Mouse (Mus musculus) spleen, embryonic (tissue): ENCODE data around the gene Arl5c.

Experiments
- CTCF ChIA-PET: fragments of 350-600 bp; sonication (Branson Sonifier 250); formaldehyde crosslinking; loops from one replicate; lab custom pipeline; 2022; lab: Charles Lee

Arl5c gene

DNA sequence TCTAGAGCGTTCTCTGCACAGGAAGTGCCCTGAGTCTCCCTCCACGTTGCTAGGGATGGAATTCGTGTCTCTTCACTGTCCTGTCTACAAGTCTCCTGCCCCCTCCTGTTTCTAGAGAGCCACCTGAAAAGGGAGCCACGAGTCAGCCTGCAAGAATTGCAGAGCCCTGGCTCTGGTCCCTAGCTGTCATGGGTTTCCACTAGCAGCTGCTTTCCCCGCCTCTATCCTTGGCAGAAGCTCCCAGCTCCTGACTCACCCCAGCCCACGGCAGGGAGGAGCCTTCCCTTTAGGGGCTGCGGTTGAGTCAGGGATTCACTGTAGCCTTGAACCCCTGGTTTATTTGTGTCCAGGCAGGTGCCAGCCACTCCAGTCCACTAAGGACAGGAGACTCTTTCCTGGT, 24.7 kb downstream of the Arl5c start:
- CTCF ChIA-PET: no interaction called here

DNA sequence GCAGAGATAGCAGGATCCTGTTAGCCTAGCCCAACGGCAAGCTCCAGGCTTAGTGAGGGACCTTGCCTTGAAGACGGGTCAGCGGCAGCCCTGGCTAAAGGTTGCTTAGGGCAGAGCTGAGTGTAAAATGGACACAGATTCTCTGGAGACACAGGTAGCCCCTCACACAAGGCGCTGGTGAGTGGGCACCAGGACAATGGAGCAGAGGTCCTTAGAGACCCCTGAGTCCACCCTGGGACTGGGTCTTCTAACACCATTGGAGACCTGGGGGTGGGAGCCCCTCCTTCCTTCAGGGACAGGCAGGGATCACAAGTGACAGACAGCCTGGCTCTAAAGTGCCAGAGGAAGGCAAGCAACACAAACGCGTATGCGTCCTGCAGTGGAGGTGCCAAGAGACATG, 25.2 kb downstream of the Arl5c start:
- CTCF ChIA-PET: interaction anchor here (0.6 to 0.7 kb wide), 2 partner anchors 61 to 82 kb away, joined by 3 to 4 read pairs; partner anchors contain the start of gene Stac2

DNA sequence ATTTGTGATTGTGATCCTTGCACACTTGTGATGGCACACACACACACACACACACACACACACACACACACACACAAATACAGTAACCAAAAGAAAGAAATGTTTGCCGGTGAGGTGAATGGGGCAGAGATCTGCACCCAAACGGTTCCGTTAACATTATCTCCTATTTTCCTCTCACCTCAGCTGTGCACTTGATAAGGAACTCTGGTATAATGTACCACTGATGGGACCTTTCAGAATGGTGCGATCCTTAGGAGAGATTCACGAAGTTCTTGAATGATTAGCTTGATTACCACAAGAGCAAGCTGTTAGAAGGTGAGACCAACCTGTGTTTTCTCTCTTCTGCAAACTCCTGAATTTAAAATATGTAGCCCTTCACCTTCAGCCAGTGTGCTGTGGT, 27.6 kb downstream of the Arl5c start:
- CTCF ChIA-PET: interaction anchor here (0.7 kb wide), 1 partner anchor 1093 kb away, joined by 3 read pairs; no protein-coding TSS in a partner anchor

DNA sequence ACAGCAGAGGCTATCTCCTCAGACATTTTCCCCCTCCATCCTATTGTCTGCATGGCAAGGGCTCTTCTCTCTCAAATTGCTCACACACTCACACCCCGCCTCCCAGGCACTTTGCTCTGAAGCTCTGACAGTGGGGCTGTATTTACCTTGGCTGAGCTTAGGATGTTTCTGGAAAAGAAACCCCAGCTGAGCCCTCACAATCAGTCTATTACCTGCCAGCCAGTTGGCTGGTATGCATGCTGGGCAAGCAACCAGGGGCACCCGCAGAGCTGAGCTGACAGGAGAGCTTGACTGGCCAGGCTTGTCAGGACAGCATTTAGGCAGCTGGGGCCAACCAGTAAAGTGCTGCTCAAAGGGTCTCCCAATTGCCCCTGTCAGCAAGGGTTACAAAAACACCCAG, 28.9 kb downstream of the Arl5c start:
- CTCF ChIA-PET: no interaction called here

DNA sequence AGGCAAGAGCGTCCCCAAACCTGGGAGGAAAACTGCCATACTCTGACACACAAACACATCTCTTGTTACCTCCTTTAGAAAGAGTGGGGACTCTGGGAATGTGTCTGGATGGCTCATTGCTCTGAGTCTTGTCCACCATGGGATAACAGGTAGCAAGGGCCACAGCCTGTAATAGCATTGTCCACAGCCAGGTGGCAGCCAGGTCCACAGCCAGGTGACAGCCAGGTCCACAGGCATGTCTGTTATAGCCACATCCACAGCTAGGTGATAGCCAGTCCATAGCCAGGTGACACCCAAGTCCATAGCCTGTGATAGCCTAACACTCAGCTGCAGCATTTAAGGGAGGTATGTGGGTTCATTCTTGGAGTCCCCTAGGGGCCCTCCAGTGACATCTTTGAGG, 35.1 kb downstream of the Arl5c start:
- CTCF ChIA-PET: interaction anchor here (0.8 kb wide), 1 partner anchor 19 kb away, joined by 3 read pairs; no protein-coding TSS in a partner anchor

DNA sequence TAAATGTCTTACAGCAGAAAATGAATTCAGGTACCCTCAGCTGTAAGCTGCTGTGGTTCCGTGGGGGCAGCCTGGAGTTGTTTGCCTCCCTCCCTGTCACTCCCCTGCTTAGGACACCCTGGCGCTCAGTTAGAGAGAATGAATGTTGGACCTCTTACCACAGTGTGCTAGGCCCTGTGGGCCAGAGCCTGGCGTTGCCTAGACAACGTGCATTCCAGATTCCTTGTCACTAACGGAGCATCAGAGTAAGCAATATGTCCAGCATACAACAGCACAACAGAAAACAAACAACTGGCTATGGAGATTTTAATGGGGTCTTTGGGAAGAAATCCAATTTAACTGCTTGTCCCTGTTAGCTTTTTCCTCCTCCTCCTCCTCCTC, 36.7 kb downstream of the Arl5c start:
- CTCF ChIA-PET: no interaction called here

DNA sequence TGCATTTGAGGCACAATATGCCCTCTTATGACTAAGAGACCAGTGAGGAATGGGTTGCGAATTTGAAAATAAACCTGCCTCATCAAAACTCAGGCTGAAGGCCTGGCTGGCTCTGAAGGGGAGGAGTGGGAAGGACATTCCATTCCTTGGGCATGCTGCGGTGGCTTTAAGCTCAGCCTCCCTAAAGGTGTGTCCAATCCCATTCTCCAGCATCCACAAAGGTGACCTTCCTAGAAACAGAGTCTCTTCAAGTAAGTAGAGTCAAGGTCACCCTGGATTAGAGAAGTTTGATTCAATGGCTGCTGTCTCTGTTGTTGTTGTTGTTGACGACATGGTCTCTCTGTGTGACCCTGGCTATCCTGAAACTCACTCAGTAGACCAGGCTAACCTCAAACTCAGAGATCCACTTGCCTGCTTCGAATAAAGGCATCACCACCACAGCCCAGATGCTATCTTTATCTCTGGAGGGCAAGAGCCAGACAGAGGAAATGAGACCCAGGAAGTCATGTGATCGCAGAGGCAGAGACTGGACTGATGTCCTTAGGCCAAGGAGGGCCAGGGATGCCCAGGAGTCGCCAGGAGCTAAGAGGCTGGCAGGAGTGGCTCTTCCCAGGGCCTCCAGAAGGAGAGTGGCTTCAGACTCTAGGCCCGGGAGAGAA, 37.2 kb downstream of the Arl5c start:
- CTCF ChIA-PET: no interaction called here

DNA sequence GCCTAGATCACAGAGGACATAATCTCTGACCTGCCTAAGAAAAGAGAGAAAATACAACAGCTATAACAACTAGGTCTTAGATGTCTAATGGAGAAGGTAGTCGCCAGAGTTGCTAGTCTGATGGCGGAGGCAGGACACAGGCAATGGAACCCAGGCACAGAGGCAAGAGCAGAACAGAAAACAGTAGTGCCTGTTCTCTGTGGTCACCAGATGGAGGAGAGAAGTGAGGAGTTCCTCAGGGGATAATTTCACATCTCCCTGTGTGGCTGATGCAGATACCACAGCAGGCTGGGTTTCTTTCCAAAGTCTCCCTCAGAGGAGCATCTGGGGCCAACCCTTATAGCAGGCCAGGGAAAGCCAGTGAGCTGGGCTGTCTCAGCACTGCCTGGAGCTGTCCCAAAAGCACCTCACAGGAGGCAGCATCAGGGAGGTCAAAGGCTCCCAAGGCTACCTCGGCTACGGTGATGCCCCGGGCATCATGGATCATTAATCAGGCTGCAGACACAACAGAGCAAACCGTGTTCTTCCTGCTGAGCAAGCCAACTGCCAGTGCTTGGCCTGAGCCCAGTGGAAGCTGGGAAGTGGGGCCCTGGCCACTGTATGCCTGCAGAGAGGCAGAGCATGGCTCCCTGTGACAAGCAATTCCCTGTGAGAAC, 38.9 kb downstream of the Arl5c start:
- CTCF ChIA-PET: interaction anchor here (0.5 to 1.4 kb wide), 2 partner anchors 46 to 49 kb away, joined by 4 to 10 read pairs; no protein-coding TSS in a partner anchor

DNA sequence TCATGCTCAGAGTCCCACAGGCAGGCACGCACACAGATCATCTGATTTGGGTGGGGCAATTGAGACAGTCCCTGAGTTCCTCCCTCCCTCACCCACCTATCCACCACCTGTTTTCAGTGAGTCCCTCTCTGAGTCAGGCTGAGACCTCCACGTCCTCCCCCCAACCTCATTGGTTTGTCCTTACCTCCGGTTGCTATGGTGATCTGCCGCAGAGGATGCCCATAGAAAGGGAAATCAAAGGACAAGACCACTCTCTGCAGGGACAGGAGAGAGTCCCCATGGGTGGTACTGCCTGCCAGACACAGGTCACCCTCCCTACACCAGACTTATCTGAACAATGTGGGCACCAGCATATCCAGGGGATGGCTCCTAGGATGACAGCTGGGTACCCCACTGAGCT, 40.1 kb downstream of the Arl5c start:
- CTCF ChIA-PET: no interaction called here

DNA sequence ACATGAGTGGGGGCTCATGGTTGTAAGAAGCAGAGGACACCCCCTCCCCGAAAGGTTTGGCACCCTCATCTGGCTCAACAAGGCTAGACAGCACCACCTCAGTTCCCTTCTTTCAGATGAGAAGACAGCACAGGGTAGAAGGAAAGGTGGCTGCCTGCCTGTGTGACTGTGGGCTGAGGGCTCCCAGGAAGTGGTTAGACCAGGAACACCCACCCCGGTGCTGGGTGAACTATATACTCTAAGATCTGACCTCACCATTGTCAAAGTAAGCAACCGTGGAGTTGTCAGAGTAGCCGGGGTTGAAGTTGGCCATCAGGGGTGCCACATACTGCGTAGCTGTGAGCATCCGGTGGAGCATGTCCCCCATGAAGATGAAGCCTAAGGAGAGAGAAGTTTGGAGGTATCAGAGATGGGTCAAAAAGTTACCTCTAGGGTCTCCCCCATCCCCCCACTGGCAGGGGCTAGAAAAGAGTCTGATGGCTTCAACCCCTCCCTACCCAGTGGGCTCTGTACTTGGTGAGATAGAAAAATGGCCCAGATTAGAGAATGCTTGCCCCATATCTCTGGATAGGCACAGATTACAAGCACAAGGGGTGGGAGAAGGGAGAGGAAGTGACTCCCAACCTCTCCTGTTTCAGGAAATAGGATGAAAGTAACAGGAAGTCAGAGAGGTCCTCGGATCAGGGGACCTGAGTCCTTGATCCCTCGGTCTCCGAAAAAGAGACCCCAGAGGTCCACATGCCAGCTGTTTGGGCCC, 40.7 kb downstream of the Arl5c start:
- CTCF ChIA-PET: no interaction called here

DNA sequence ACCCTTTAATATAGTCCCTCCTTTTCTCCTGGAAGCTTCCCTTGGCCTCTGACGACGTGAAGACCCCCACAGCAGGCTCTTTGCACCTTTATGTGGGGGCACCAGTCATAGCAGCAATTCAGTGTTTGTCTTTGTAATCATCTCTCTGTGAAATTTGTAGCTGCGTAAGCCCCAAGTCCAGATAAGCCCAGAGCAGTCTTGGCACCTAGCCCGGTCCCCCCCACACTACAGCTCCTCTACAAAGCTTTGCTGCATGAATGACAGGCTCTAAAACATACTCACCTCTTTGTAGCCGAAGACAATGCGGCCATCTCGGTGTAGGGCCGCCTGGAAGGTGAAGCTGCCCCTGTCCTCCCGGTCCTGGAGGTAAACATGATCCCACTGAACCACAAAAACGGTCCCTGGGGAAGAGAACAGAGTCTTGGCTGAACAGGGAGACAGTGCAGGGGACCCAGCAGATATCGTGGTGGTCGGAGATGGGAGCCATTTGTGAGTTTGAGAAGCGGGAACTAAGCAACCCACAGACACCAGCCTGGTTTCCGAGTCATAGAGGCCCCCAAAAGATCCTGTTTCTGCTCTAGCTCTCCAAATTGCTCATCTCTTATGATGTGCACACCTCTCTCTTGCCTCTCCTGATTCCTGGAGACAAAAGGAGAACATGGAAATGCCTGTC, 41.4 kb downstream of the Arl5c start:
- CTCF ChIA-PET: no interaction called here

DNA sequence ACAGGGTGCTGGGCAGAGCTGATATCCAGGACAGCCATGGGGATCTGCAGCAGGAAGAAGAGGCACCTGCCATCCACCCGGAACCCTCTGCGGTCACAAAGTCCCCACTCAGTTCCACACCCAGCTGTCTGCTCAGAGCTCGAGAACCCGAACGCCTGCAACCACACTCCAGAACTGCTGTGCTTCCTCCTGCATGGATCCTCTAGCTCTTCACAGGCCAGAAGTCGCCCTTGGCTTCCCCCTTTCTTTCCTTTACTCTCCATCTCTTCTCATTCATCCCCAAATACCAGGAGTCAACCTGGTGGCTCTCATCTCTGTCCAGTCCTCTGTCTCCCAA, 42.1 kb downstream of the Arl5c start:
- CTCF ChIA-PET: no interaction called here

DNA sequence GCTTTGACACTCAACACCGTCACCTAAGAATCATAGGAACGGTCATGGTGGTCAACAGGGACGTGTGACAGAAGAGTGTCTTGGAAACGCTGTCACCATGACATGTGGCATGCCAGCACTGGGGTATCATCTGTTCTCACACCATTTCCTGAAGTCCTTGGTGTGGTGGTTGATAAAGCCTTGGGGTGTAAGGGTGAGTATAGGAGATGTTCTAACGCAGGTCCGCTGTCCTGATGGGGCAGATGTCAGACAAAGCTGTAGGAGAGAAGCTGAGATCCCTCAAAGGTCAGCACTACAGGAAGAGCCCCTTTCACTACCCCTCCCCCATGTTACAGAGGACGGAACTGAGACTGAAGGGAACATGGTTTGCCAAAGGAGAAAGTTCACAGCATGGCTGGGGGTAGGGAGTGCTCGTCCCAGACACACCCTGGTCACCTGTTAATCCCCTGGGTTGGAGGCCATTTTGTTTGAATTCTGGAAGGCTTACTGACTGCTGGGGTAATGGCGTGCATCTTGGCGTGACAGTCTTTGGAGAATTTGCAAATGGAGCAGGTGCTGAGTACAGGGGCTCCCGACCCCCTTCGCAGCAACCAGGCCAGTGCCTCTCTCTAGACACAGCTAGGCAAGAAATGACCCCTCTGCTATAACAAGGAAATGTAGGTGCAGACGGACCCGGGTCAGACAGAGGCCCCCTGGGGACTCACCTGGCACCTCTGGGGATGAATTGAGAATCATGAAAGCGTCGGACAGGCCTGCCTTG, 42.6 kb downstream of the Arl5c start:
- CTCF ChIA-PET: no interaction called here

DNA sequence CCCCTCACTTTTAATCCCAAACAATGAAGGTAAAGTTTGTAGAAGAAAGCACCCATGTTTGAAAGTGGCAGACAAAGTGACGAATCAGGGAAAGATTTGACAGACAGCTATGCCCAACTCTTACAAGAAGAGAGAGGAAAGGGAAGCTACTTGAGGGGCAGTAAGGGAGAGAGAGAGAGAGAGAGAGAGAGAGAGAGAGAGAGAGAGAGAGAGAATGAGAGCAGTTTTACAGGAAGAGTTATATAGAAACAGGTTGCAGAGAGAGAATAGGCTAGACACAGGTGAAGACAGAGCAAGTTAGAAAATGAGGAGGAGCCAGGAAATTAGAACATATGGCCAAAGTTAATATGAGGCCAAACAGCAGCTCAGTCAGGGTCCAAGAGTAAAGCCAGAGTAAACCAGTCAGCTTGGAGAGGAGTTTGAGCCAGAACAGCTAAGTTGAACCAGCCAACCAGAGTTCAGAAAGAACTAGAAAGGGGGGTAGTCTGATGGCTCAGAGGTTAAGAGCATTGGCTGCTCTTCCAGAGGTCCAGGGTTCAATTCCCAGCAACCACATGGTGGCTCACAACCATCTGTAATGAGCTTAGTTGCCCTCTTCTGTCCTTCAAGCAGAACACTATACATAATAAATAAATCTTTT, 43.5 kb downstream of the Arl5c start:
- CTCF ChIA-PET: no interaction called here

DNA sequence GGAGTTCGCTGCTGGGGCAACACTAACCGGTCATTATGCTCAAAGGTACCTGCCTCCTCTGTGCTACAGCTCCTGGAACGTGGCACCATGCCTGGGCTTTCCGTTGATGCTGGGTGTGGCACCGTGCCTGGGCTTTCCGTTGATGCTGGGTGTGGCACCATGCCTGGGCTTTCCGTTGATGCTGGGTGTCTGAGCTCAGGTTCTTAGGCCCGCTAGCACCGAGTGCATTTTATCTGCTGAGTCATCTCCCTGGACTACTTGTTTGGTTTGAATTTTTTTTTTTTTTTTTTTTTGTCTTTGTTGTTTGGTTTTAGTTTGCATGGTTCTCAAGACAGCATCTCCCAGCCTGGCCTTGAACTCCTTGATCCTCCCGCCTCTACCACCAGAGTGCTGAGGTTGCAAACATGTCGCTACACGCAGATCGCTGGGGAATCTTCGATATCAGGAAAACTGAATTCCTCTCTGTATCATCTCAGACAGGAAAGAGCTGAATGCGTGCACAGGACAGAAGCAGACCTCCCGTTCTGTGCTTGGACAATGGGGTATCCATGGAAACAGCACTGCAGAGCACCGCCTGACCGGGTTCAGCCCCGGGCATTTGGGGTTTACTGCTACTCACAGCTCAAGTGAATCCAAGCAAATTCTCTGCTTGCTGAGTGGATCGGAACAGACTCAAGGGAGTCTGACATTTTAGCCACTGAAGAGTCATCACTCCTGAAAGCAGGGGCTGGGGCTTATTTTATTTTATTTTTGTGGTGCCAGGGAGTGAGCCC, 46.1 kb downstream of the Arl5c start:
- CTCF ChIA-PET: interaction anchor here (0.5 to 0.7 kb wide), 2 partner anchors 10 to 1965 kb away, joined by 4 to 16 read pairs; no protein-coding TSS in a partner anchor

DNA sequence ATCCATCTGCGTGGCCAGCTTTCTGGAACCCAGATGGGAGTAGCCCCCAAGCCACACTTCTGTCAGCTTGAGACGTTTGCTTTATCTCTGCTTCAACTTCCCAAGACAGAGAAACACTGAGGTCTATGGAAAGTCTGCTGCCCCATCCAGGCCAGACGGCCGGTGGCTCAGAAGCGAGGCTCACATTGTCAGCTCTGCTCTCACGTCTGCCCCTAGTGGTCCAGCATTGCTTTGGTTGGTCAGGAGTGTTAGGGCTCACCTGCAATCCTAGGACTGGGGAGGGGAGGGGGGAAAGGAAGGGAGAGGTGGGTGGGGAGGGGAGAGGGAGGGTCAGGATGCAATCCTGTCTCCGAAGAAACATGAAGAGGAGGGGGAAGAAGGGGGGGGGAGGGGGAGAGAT, 48.6 kb downstream of the Arl5c start:
- CTCF ChIA-PET: no interaction called here

DNA sequence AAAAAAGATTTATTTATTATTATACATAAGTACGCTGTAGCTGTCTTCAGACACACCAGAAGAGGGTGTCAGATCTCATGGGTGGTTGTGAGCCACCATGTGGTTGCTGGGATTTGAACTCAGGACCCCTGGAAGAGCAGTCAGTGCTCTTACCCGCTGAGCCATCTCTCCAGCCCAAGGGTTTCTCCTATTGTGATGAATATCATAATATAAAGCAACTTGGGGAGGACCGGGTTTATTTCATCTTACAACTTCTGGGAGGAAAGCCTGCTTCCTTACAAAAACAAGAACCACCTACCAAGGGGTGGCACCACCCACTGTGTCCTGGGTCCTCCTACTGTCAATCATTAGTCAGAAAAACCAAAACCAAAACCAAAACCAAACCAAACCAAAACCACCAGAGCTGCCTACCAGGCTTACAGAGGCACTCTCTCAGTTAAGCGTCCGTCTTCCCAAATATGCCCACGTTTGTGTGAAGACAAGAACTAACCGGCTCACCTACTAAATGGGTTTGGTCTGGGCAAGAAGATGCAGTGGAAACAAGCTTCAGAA, 50.2 kb downstream of the Arl5c start:
- CTCF ChIA-PET: interaction anchor here (0.6 to 0.7 kb wide), 2 partner anchors 58 to 88 kb away, joined by 3 to 4 read pairs; no protein-coding TSS in a partner anchor

DNA sequence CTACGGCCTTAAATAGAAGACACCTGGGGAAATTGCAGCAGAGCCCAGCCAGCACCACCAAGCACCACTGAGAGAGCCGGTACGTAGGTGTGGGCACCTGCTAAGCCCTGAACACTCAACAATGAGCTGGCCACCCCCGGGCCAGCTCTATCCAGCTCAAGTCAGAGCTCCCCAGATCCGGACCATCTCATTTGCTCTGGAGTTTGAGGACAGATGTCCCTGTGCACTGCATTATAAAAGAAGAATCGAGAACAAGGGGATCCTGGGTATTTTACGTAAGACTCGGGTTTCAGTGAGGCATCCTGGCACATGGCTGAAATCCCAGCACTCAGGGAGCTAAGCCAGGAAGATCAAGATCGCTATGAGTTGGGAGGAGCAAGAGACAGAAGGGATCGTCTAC, 51.0 kb downstream of the Arl5c start:
- CTCF ChIA-PET: no interaction called here

DNA sequence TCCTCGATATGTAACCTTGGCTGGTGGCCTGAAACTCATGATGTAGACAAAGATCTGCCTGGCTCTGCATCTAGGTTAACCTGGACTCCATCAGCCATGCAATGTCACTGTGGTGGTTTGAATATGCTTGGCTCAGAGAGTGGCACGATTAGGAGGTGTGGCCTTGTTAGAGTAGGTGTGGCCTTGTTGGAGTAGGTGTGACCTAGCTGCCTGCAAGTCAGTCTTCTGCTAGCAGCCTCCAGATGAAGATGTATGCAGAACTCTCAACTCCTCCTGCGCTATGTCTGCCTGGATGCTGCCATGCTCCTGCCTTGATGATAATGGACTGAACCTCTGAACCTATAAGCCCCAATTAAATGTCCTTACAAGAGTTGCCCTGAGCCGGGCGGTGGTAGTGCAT, 52.7 kb downstream of the Arl5c start:
- CTCF ChIA-PET: no interaction called here
